Mouse (Mus musculus): ENCODE measurements around the gene Tubd1.
A peak's percentile ranks its signal among the peaks of the same experiment; 100 is the strongest.
"Not testable (repeated sequence)": the region's sequence is repeated elsewhere in the genome, so short reads cannot be mapped to it uniquely, and the experiment has no call there.

Gene Tubd1

DNA sequence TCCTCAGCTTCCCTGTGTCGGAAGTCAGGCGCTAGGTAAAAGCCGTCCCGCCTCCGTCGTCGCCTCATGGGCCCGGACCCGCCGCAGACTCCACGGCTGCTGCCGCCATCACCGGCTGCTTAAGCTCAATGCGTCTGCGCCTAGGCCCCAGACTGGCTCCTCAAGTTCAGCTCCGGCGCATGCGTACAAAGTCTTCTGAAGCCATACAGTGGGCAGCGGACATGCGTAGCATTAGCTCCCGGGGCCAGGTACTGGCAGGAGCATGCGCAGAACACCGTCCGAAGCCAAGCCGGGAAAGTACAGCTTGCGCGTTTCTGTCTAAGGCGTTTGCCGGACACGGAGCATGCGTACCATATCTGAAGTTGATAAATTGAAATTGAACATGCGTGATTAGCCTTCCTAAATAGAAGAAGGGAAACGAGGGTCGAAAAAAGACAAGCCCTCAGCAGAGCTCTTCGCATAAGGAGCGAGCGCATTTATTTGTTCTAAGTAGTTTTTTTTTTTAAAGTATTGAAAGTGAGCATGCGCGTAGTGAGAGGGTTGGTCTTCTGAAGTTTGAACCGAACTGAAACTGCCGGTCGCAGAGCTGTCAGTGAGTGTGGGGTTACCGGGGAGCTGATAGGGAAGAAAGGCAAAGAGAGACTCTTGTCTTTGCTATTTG is at the start of gene Tubd1, which contains the start of gene Rps6kb1:
Gene Tubd1 (plus strand): TSS at position 353 of the 661 bp plus-strand sequence.
Gene Rps6kb1 (minus strand): TSS at position 167 of the 661 bp plus-strand sequence.
- peak; percentile 99 to 100 for DNase-seq

DNA sequence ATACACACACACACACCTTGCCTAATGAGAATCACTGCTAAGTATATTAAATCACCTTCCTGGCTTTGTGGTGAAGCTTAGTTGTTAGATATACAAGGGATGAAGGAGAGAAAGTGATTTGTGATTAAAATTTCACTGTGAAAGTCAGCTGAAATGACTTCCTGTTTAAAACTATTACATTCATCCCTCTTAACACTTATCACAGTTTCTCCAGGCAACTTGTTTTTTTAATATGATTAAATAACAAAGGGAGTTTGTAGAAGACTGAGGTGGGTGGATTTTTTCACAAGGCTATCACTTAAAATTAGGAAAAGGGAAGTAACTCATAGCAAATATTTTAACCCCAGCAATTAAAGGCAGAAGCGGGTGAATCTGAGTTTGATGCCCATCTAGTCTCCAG is 47.4 kb upstream of the Tubd1 start:
- DNase-seq: no peak

DNA sequence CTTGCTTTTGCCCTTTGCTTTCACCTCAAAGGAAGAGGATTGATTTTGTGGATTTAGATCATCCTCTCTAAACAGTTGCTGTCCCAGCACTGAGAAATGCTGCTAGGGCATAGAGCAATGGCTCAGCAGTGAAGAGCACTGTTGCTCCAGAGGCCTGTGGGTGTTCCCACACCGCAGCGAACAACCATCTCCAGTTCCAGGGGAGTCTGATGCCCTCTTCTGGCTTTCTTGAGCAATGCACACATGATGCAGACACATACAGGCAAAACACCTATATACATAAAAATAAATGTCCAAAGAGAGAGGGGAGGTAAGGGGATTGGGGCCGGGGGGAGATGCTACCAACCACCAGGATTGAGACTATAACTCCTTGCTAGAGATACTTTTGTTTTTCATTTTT is 46.9 kb upstream of the Tubd1 start:
- DNase-seq: no peak

DNA sequence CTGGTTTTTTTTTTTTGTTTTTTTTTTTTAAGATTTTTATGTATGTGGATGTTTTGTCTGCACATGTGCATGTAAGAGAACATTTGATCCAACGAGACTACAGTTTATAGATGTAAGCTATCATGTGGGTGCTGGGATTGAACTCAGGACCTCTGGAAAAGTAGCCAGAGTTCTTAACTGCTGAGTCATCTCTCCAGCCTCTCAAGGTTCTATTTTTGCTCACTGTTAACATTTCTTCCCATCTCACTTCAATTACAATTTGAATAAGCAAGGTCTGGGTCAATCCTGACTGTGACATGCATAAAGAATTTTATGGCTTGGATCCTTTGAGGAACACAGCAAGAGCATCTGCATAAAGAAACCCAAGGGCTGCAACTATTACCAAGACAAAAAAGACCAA is 44.0 kb upstream of the Tubd1 start:
- no peak for DNase-seq

DNA sequence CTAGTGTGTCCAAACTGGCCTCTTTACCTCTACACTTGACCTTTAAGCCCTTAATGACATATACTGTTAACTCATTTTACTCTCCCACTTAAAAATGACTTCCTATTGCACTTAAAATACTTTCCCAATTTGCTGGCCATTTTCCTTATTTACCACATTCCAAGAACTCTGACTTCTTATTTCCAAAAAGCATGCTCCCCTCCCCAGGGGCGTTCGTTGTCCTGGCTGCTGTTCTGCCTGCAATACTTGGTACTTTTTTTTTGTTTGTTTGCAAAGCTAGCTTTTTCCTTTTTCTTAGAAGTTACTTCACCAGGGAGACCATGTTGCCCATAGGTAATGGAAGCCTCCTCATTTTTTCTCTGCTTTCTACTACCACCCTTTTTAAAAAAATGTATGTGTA is 41.7 kb upstream of the Tubd1 start:
- DNase-seq: no peak

DNA sequence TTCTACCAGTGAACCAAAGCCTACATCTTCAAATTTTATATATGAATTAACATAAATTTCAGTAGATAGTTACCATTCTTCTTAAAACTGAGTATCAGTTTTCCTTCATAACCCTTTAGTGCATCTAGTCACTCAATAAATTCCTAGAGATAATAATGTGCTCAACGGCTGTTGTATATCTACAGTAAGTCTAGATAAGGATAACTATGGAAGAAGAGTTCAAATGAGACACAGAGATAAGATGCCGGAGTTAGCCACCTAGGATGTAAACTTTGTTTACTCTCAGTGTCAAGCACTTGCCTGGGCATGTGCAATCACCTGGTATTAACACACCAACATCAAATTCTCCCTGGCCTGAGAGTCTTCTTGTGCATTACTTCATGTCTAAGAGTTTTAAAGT is 37.5 kb upstream of the Tubd1 start:
- no peak for DNase-seq

DNA sequence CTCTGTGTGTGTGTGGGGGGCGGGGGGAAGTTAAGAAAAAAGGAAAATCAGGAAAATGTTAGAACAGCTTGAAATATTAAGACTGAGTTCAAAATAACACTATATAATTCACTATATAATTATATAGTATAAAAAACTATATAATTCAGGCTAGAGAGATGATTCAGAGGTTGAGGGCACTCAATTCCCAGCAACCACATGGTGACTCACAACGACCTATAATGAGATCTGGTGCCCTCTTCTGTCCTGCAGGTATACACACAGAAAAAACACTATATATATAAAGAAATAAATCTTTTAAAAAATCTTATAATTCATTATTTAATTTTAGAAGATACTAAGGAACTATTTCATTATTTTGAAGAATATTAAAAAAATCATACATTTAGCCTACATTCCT is 36.8 kb upstream of the Tubd1 start:
- no peak for DNase-seq

DNA sequence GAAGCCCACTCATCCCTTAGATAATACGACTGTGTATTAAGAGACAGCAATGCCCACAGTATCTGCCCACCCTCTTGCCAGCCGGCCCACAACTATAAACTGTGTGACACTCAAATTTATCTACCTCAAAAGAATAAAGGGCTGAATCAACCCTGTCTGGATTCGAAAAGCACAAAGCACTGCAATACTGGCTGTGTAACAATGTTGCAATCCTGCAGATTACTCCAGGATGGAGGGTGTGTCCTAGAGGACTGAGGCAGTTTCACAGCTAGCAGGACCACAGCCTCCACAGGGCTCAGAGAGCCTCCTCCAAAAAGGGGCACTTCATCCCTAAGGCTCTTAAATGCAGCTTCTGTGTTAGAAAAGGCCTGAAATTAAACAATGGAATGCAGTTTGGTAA is 28.2 kb upstream of the Tubd1 start:
- no peak for DNase-seq

DNA sequence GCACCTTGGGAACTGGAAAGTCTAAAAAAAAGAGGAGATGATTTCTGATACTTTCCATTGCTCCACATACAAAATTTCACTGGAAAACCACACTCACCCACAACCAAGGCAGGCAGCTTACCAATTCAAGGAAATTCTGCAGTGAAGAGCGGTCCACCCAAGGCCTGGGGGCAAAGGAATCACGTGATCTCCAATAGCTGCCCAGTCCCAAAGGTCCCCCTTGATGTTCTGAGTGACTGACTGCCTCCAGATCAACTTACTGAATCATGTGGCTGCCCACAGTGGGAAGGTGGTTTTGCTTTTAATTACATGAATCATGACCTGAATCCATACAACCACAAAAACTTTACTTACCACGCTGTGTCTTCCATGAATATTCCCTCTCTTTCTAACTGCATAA is 27.6 kb upstream of the Tubd1 start:
- DNase-seq: no peak

DNA sequence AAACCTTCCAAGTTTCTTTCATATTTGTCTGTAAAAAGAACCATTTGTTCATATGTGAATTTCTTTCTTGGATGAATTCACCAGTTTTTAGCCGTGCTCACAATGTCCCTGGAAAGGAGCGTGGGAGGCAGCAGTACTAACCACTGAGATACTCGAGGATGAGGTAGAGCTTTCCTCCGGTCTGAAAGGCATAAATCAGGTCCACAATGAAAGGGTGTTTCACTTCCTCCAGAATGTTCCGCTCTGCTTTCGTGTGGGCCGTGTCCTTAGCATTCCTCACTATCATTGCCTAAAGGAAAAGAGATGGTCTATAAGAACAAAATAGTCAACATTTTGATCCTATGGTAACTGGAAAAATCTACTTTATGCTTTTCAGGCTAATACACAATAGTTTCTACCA is 25.0 kb upstream of the Tubd1 start:
- DNase-seq: no peak

DNA sequence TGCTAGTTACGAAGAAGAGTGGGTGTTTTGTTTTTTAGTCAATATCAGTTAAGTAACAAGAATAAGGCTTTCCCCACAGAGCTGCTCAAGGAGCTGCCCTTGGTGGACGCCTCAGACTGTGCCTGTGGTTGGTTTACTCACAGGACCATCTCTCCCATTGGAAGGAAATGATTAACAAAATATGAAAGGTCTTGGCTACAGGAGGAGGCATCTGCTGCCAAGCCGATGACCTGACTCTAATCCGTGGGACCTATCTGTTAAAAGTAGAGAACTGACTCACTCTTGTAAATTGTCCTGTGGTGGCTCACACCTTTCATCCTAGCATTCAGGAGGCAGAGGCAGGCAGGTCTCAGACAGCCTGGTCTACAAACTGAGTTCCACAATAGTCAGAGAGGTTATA is 17.3 kb upstream of the Tubd1 start:
- DNase-seq: peak; percentile 12 to 46

DNA sequence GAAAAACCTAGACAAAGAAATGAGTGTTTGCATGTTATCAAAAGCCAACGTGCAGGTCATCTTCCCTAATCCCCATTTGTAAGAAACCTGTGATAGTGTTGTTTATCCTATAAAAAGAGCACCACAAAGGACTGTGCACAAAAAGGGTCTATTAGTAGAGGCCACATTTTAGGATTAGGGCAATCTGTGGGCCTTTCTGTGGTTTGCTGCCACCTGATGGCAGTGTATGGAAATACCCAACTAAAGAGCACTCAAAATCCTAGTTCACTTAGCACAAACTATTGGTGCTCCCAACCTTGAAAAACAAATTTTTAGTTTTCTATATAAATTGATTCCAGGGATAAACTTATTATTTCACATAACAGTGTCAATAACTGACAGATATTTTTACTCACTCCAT is 12.0 kb upstream of the Tubd1 start:
- DNase-seq: peak in 1 of 2 experiments; percentile 29

DNA sequence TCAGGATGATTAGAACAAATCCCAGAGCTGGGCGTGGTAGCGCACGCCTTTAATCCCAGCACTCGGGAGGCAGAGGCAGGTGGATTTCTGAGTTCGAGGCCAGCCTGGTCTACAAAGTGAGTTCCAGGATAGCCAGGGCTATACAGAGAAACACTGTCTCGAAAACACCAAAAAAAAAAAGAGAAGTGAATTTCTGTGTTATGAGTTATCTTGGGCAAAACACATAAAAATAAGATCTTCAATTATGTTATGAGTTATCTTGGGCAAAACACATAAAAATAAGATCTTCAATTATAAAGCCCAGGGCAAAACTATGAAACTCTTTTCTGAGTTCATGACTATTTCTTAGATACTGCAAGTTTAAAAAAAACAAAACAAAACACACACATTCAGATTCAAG is 11.5 kb upstream of the Tubd1 start:
- DNase-seq: not testable (repeated sequence)

DNA sequence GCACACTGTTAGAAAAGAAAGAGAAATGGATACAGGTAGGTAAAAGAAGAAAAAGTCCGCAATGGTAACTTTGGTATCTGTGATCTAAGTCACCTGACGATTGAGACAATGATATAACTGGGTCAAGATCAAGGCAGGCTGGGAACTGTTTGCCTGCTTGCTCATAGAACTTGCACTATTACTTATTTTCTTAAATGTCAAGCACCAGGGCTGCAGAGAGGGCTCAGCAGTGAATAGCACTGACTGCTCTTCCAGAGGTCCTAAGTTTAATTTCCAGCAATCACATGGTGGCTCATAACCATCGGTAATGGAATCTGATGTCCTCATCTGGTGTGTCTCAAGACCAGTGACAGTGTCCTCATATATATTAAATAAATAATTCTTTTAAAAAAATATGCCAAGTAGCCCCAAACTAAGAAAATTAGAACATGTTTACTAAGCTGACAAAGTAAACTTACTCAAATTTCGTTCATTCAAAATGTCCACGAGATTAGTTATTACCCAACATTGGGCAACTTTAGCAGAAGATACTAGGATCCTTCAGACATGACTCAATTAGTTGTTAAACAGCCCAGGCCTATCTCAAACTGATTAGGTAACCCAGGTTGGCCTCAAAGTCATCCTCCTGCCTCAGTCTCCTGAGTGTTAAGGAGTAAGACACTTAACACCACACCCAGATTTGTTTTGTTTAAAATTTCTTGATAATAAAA is 10.4 kb upstream of the Tubd1 start:
- no peak for DNase-seq

DNA sequence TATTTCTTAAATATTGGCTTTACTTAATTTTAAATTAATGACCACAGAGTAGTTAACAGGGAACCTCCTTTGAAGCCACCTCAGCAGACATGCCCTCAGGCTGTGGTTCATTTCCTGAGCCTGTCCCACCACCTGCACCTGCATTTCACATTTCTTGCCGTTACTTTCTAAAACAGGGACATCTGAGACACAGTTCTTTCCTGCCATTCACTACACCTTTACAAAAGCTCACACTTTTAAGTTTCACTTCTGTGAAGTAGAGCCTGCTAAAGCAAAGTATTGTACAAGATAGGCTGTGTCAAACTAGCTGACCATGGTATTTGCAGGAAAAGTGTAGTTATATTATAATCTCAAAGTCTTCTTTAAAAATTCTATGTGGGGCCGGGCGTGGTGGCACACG is 6.0 kb upstream of the Tubd1 start:
- no peak for DNase-seq

DNA sequence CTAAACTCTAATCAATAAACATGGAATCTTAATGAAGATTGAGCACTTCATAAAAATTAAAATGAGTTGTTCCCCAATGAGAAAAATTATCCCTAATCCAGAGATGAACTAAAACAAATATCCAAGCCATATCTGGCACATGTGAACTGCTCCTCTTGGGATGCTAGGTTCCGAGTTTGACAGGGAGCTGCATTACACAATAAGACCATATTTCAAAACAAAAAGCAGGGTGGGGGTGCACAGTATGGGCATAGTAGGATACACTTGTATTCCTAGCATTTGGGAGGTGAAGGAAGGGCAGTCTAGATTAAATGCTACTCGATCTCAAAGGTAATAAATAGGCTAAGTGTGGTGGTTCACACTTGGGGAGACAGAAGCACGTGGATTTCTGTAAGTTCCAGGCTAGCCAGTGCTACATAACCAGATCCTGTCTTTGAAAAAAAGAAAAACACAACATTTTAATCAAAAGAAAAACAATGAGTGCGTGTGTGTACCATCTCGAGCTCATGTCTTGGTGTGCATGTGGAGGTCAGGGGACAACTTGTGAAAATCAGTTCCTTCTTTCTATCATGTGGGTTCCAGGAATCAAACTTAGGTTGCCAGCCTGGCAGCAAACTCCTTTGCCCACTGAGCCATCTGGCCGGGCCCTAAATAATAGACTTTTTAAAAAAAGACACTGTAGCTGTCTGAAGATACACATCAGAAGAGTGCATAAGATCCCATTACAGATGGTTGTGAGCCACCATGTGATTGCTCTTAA is 4.9 kb upstream of the Tubd1 start:
- no peak for DNase-seq

DNA sequence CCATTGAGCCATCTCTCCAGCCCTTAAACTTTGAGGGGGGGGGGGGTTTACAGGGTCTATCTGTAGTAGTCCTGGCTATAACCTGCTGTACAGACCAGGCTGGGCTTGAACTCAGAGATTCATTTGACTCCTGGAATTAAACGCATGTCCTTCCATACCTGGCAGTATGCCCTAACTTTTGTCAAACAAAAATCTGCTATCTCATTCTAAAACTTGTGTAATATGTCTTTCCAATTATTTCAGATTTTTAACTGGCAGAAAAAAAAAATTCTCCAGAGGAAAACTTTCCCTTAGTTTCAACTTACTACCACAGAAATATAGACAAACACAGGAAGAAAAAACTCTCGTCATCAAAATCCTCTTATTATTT is 4.3 kb upstream of the Tubd1 start:
- DNase-seq: no peak

DNA sequence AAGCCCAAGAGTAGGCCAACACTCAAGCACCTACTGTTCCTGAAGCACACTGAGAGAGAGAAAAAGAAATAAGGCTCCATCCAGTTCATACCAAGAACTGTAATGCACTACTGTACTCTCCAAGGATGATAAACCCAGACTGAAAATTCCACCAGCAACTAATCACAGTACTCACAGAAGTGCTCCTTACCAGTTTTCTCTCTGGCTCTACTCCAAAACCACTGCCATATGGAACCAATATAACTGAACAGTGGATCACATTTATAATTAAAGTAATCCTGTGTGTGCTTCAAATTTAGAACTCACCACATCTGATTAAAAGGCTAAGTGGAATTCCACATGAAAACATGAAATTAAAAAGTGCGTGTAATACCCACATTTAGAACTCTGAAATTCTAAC is 1.9 kb upstream of the Tubd1 start:
- no peak for DNase-seq

DNA sequence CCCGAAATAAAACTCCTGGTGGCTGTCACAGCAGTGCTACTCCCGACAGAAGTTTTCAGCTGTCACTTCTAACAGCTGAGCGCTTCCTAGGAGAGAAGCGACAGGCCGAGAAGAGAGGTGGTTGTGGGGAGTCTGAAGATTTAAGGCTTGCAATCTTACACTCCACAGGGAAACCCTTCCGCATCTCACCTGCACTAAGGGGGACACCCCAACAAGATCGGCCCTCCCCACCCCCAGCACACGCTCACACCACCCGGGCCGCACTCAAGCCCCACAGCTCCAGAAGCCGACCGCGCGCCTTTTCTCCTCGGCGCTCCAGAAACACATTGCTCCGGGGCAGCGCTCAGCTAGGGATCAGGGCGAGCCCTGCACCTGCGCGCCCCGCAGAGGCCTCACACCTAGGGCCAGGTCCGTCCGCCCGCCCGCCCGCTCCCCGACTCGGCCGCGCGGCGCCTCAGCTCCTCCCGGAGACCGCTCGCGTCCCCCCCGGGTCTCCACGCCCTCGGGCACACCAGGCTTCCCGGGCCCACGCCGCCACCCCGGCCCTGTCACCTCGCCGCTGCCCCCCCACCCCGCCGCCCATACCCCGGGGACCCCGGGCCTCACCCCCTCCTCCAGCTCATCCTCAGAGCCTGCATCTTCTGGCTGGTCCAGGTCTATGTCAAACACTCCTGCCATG is 692 bp upstream of the Tubd1 start:
- peak; percentile 44 to 74 for DNase-seq

DNA sequence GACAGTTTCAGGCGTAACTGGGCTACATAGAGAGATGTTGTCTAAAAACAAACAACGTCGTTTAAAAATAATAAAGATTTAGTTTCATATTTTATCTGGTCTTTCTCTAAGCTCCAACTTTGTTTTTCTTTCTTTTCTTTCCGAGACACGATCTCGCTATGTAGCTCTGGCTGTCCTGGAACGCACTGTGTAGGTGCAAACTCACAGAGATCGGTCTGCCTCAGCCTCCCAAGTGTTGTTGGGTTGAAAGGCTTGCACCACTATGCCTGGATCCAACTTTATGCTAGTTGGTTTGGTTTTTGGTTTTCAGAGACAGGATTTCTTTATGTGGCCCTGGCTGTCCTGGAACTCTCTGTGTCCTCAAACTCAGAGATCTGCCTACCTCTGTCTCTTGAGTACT is 765 bp downstream of the Tubd1 start:
- no peak for DNase-seq

DNA sequence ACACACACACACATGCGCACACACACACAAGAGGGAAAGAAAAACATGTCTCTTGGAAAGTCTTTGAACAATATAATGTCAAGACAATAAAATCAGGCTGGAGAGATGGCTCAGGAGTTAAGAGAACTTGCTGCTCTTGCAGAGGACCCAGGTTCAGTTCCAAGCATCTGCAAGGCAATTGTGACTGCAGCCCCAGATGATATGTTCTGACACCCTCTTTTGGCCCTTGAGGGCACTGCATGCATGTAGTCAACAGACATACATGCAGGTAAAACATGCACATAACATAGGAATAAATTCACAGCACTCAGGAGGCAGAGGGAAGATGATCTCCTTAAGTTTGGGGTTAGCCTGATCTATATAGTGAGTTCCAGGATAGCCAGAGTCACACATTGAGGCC is 2.6 kb downstream of the Tubd1 start:
- peak in 1 of 2 experiments; percentile 13 for DNase-seq

DNA sequence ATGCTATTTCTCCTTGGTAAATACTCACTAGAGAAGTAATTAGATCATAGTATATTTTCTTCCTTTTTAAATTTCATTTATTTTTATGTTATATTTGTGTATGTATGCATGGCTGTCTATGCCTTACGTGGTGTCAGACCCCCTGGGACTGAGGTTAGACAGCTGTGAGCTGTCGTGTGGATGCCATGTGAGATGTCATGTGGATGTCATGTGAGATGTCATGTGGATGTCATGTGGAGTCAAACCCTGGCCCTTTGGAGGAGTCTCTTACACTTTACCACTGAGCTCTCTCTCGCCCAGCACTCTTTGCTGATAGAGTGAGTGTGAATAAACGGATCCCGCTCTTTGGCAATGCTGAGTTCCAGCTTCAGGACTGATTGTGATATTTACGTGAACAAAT is 8.7 kb downstream of the Tubd1 start:
- no peak for DNase-seq

DNA sequence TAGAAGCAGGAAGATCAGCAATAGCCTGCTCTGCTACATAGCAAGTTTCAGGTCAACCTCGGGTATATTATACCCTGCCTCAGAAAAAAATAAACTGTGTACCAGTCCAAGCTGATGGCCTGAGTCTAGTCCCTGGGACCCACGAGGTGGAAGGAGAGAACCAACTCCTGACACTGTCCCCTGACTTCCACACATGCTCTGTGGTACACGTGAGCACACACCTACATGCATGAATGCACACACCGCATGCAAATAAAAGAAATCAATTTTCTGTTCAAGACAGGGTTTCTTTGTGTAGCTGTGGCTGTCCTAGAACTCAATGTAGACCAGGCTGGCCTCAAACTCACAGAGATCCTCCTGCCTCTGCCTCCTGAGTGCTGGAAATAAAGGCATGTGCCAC is 13.5 kb downstream of the Tubd1 start:
- no peak for DNase-seq

DNA sequence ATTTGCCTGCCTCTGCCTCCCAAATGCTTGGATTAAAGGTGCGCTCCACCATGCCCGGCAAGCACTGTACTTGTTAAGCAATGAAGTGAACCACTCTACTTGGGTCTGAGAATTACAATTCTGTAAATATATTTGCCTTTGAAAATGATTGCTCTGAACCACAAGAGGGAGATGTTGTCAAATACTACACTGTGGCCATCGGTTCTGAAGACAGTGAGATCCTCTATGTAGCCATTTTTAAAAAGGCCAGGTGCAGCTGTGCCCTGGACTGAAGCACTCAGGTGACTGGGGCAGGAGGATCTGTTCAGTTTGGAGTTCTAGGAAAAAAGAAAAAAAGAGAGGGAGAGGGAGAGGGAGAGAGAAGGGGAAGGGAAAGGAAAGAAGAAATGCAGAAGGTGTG is 23.6 kb downstream of the Tubd1 start:
- no peak for DNase-seq

Data from kidney, postnatal 25 days (tissue).